ENCODE assay signal across 9 mouse cellular contexts in genomic region chr15:89532924-89533842, GRCm38 (mm10). TPM values are rescaled to one million over a fixed set of nuclear protein-coding genes. Genes with fewer than 3 reads are reported as not detected.
DNase-seq lines count a peak whose midpoint lies in the region; ATAC-seq and TF ChIP-seq lines count a peak whose summit lies in the region.
"Had no signal": no experiment of that assay in that cellular context is flagged by ENCODE, and none has a peak within 500 bp of the region (broad histone marks: within the 10 kb centered on the region; RNA-seq: fewer than 3 reads in every experiment).

No protein-coding gene starts in this region.

- peaks cover 31% of the 10 kb centered on the region for H3K27me3 ChIP-seq in heart, embryonic 13.5 days (replicated peaks)
- H3K27me3 ChIP-seq in cerebellum, adult 2 months (ENCODE audit: control insufficient read depth, insufficient read depth, low read length), result no peaks in the 10 kb centered on the region
- H3K27me3 ChIP-seq in hindbrain, embryonic 12.5 days, result no peaks in the 10 kb centered on the region
- no peaks in the 10 kb centered on the region for H3K27me3 ChIP-seq in midbrain, embryonic 16.5 days (ENCODE audit: control insufficient read depth, insufficient read depth, low read depth, low read length)

- WGBS in heart, embryonic 13.5 days, result 74% methylated on average over 23 of the region's 23 CpGs
- WGBS in cerebellum, adult 2 months, result 19% methylated on average over 23 of the region's 23 CpGs
- WGBS in hindbrain, embryonic 12.5 days, result 73% methylated on average over 23 of the region's 23 CpGs
- whole genome bisulfite sequencing in midbrain, embryonic 16.5 days, result 51% methylated on average over 23 of the region's 23 CpGs

- peak overlapping the region; percentile 33; the same call in 1 of the 2 replicates for H3K9ac ChIP-seq in heart, embryonic 13.5 days
- peak overlapping the region; percentile 60 for H3K9ac ChIP-seq in hindbrain, embryonic 12.5 days
- peak overlapping the region; percentile 75 for H3K9ac ChIP-seq in midbrain, embryonic 16.5 days (ENCODE audit: low read depth, low read length)

- ATAC-seq in heart, embryonic 13.5 days (ENCODE audit: extremely low read depth, insufficient number of reproducible peaks, low FRiP score, low TSS enrichment), result no peak
- peak; percentile 66 for ATAC-seq in hindbrain, embryonic 12.5 days (ENCODE audit: low FRiP score)
- peak; percentile 40; the same call in 1 of the 2 replicates for ATAC-seq in midbrain, embryonic 16.5 days
- no peak for ATAC-seq in granulocyte monocyte progenitor cell, adult 5-6 weeks (replicated peaks; ENCODE audit: poor library complexity, severe bottlenecking)

- H3K36me3 ChIP-seq in heart, embryonic 13.5 days, result peaks cover 20% of the 10 kb centered on the region
- H3K36me3 ChIP-seq in hindbrain, embryonic 12.5 days, result no peaks in the 10 kb centered on the region
- no peaks in the 10 kb centered on the region for H3K36me3 ChIP-seq in midbrain, embryonic 16.5 days (ENCODE audit: control insufficient read depth, insufficient read depth, low read length)

- 0 out of 2 replicates have a peak overlapping the region, but pooled peaks have one; percentile 9 for H3K4me2 ChIP-seq in heart, embryonic 13.5 days
- H3K4me2 ChIP-seq in hindbrain, embryonic 12.5 days (replicated peaks), result peak overlapping the region; percentile 65
- H3K4me2 ChIP-seq in midbrain, embryonic 16.5 days (ENCODE audit: low read length), result peak overlapping the region; percentile 88

- no peak for TF ChIP-seq CTCF in cerebellum, adult 2 months (IDR thresholded peaks at IDR 0.05; ENCODE audit: borderline replicate concordance, insufficient read depth, low read depth, low read length)

- DNase-seq in heart, adult 8-10 months (ENCODE audit: low spot score), result no peak
- DNase-seq in cerebellum, adult 2 months, result peak in 1 of 2 experiments; percentile 57
- no peak for DNase-seq in adrenal gland, adult 2 months
- no peak for DNase-seq in embryo, embryonic 11 days

- H3K4me3 ChIP-seq in heart, embryonic 13.5 days, result no peak overlapping the region
- H3K4me3 ChIP-seq in cerebellum, adult 2 months (replicated peaks; ENCODE audit: insufficient read depth, low read depth, low read length), result peak overlapping the region; percentile 34
- H3K4me3 ChIP-seq in hindbrain, embryonic 12.5 days, result peak overlapping the region; percentile 39
- H3K4me3 ChIP-seq in midbrain, embryonic 16.5 days (ENCODE audit: low read depth, low read length), result peak overlapping the region; percentile 49

- TF ChIP-seq POLR2A in cerebellum, adult 2 months (IDR thresholded peaks at IDR 0.05; ENCODE audit: borderline replicate concordance, insufficient read depth, low read length), result no peak

- H3K9me3 ChIP-seq in heart, embryonic 13.5 days, result no peaks in the 10 kb centered on the region
- H3K9me3 ChIP-seq in hindbrain, embryonic 12.5 days (replicated peaks), result no peaks in the 10 kb centered on the region
- H3K9me3 ChIP-seq in midbrain, embryonic 16.5 days (replicated peaks; ENCODE audit: control insufficient read depth, low read length, poor library complexity, severe bottlenecking), result no peaks in the 10 kb centered on the region

- 0 out of 2 replicates have a peak, but pooled peaks cover 5% of the 10 kb centered on the region for H3K4me1 ChIP-seq in heart, embryonic 13.5 days
- H3K4me1 ChIP-seq in cerebellum, adult 2 months (ENCODE audit: control insufficient read depth, insufficient read depth, low read length), result peaks cover 56% of the 10 kb centered on the region
- H3K4me1 ChIP-seq in hindbrain, embryonic 12.5 days, result peaks cover 27% of the 10 kb centered on the region
- H3K4me1 ChIP-seq in midbrain, embryonic 16.5 days (ENCODE audit: control insufficient read depth, insufficient read depth, low read length), result peaks cover 26% of the 10 kb centered on the region

- H3K27ac ChIP-seq in heart, embryonic 13.5 days (replicated peaks), result no peak overlapping the region
- H3K27ac ChIP-seq in cerebellum, adult 2 months (ENCODE audit: insufficient read depth, low read length), result peak overlapping the region; percentile 9
- H3K27ac ChIP-seq in hindbrain, embryonic 12.5 days, result peak overlapping the region; percentile 86
- peak overlapping the region; percentile 93 for H3K27ac ChIP-seq in midbrain, embryonic 16.5 days (ENCODE audit: low read length)

RNA-seq across cellular contexts. Expression of gene Shank3, which starts 33.8 kb away (rescaled TPM):
- 1.7 and 2.0 TPM in 2 replicates for polyA plus RNA-seq in heart, embryonic 13.5 days (2015; fragmentation: Nextera tagmentation; extraction: Ambion mirVana)
- total RNA-seq in heart, adult 8-10 months (2022), result 10 to 100 TPM; 36.3 to 53.5 (median 43.5) TPM
- 84.7 and 97.2 TPM in 2 replicates for polyA plus RNA-seq in cerebellum, adult 2 months (2012; rRNA removed)
- 7.5 and 8.1 TPM in 2 replicates for polyA plus RNA-seq in hindbrain, embryonic 12.5 days (2016; fragmentation: Nextera tagmentation; extraction: Ambion mirVana)
- 12.0 and 16.7 TPM in 2 replicates for polyA plus RNA-seq in midbrain, embryonic 16.5 days (2015; fragmentation: Nextera tagmentation; extraction: Ambion mirVana)
- total RNA-seq in adrenal gland, adult 2 months (2021), result 10 to 100 TPM; 32.7 to 36.9 TPM
- polyA plus RNA-seq in adrenal gland, adult 2 months (2012; rRNA removed), result 50.9 and 64.1 TPM in 2 replicates
- 0.34 and 0.58 TPM in 2 replicates for total RNA-seq in granulocyte monocyte progenitor cell, adult 5-6 weeks (2014; fragmentation: Nextera tagmentation)
- total RNA-seq in granulocyte monocyte progenitor cell, adult 5-6 weeks (2017), result 0.26 and 0.47 TPM in 2 replicates

RNA-seq across cellular contexts. Expression of gene Acr, which starts 34.9 kb away (rescaled TPM):
- 0.24 and 0.33 TPM in 2 replicates for polyA plus RNA-seq in heart, embryonic 13.5 days (2015; fragmentation: Nextera tagmentation; extraction: Ambion mirVana)
- under 1 TPM in 3 of 4 experiments, not detected in 1; 0.19 to 0.41 (median 0.28) TPM for total RNA-seq in heart, adult 8-10 months (2022)
- 2.4 and 2.6 TPM in 2 replicates for polyA plus RNA-seq in cerebellum, adult 2 months (2012; rRNA removed)
- 1.2 and 1.3 TPM in 2 replicates for polyA plus RNA-seq in hindbrain, embryonic 12.5 days (2016; fragmentation: Nextera tagmentation; extraction: Ambion mirVana)
- 1.6 and 1.8 TPM in 2 replicates for polyA plus RNA-seq in midbrain, embryonic 16.5 days (2015; fragmentation: Nextera tagmentation; extraction: Ambion mirVana)
- total RNA-seq in adrenal gland, adult 2 months (2021), result under 1 TPM in 1 of 2 experiments, not detected in 1; 0.26 TPM
- 1.3 and 1.5 TPM in 2 replicates for polyA plus RNA-seq in adrenal gland, adult 2 months (2012; rRNA removed)
- total RNA-seq in granulocyte monocyte progenitor cell, adult 5-6 weeks (2014; fragmentation: Nextera tagmentation), result not detected in 2 replicates
- total RNA-seq in granulocyte monocyte progenitor cell, adult 5-6 weeks (2017), result not detected in 2 replicates
- total RNA-seq: megakaryocyte progenitor cell, adult 5-6 weeks had no signal

RNA-seq across cellular contexts. Expression of gene Arsa, which starts 56.0 kb away (rescaled TPM):
- polyA plus RNA-seq in heart, embryonic 13.5 days (2015; fragmentation: Nextera tagmentation; extraction: Ambion mirVana), result 15.1 and 15.3 TPM in 2 replicates
- 10 to 100 TPM; 10.9 to 12.7 (median 11.8) TPM for total RNA-seq in heart, adult 8-10 months (2022)
- polyA plus RNA-seq in cerebellum, adult 2 months (2012; rRNA removed), result 39.2 and 40.9 TPM in 2 replicates
- 19.5 and 19.8 TPM in 2 replicates for polyA plus RNA-seq in hindbrain, embryonic 12.5 days (2016; fragmentation: Nextera tagmentation; extraction: Ambion mirVana)
- polyA plus RNA-seq in midbrain, embryonic 16.5 days (2015; fragmentation: Nextera tagmentation; extraction: Ambion mirVana), result 32.6 and 37.6 TPM in 2 replicates
- total RNA-seq in adrenal gland, adult 2 months (2021), result 10 to 100 TPM; 16.6 to 24.5 TPM
- 57.6 and 67.8 TPM in 2 replicates for polyA plus RNA-seq in adrenal gland, adult 2 months (2012; rRNA removed)
- 12.7 and 21.4 TPM in 2 replicates for total RNA-seq in granulocyte monocyte progenitor cell, adult 5-6 weeks (2014; fragmentation: Nextera tagmentation)
- 8.5 and 30.3 TPM in 2 replicates for total RNA-seq in granulocyte monocyte progenitor cell, adult 5-6 weeks (2017)

RNA-seq across cellular contexts. Expression of gene Rabl2, which starts 58.5 kb away (rescaled TPM):
- 19.2 and 21.4 TPM in 2 replicates for polyA plus RNA-seq in heart, embryonic 13.5 days (2015; fragmentation: Nextera tagmentation; extraction: Ambion mirVana)
- total RNA-seq in heart, adult 8-10 months (2022), result 1 to 10 TPM; 4.4 to 6.6 (median 5.4) TPM
- 79.8 and 83.4 TPM in 2 replicates for polyA plus RNA-seq in cerebellum, adult 2 months (2012; rRNA removed)
- polyA plus RNA-seq in hindbrain, embryonic 12.5 days (2016; fragmentation: Nextera tagmentation; extraction: Ambion mirVana), result 61.3 and 71.5 TPM in 2 replicates
- polyA plus RNA-seq in midbrain, embryonic 16.5 days (2015; fragmentation: Nextera tagmentation; extraction: Ambion mirVana), result 82.1 and 95.5 TPM in 2 replicates
- 10 to 100 TPM in 1 of 2 experiments, 1 to 10 TPM in 1; 8.6 to 10.3 TPM for total RNA-seq in adrenal gland, adult 2 months (2021)
- polyA plus RNA-seq in adrenal gland, adult 2 months (2012; rRNA removed), result 6.4 and 7.2 TPM in 2 replicates
- 10.2 and 16.8 TPM in 2 replicates for total RNA-seq in granulocyte monocyte progenitor cell, adult 5-6 weeks (2014; fragmentation: Nextera tagmentation)
- total RNA-seq in granulocyte monocyte progenitor cell, adult 5-6 weeks (2017), result 11.1 and 18.9 TPM in 2 replicates

Comparison
In these comparisons a context has a peak if more than half of its experiments do, and no peak if none do; other contexts are left out.
1. ATAC-seq: peak in hindbrain, embryonic 12.5 days (single experiment) and midbrain, embryonic 16.5 days (single experiment); none in heart, embryonic 13.5 days (single experiment) and granulocyte monocyte progenitor cell, adult 5-6 weeks (single experiment).
2. H3K4me2 ChIP-seq: peak in every context shown above with its lines; median percentile 88 in midbrain, embryonic 16.5 days; 65 in hindbrain, embryonic 12.5 days; 9 in heart, embryonic 13.5 days.
3. Peak in every context shown above with its lines, with median percentiles within 50 percentile points of each other: H3K9ac ChIP-seq.